Comparison of ENCODE assay signal across 9 mouse cellular contexts in the genomic region with DNA sequence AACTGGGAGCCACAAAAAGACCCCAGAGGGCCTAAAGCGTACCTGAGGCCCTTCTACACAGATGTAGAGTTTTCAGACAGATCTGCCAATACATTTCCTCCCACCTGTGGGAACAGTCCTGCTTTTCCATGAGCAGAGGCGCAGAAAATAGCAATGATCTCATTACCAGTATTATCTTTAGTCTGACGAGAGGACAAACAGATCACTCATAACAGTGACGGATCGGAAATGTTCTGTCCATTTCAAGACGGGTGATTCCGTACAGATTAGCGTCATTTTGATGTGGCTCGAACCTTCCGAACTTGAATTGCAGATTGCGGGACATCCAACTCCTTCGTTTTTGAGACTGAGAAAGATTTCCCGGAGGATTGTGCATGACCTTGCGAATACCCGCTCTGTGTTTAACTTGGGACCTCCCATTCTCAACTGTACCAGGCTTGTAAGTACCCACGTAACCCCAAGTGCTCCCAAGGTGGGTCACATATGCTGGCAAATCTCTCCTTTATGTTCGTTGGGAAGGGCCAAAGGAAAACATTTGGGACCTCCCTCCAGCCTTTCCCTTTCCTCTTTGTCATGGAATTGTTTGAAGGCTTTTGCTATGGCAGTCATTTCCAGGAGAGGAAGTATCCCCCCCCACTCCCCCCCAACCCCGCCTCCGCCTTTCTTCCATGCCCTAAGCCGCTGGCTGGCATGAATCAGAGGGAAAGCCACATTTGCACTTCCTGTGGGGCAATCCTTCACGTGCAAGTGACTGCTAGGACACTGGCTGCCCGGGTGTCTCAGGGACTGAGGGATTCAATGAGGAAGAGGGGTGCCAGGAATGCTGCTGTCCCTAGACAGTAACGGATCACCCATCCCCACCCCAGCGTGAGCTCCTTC. TPM values are rescaled to one million over a fixed set of nuclear protein-coding genes. Genes with fewer than 3 reads are reported as not detected.
DNase-seq lines count a peak whose midpoint lies in the region; ATAC-seq lines count a peak whose summit lies in the region.
"Had no signal": no experiment of that assay in that cellular context is flagged by ENCODE, and none has a peak within 500 bp of the region (broad histone marks: within the 10 kb centered on the region; RNA-seq: fewer than 3 reads in every experiment).

No protein-coding gene starts in this region.

- no peaks in the 10 kb centered on the region for H3K27me3 ChIP-seq in forebrain, embryonic 15.5 days
- H3K27me3 ChIP-seq in kidney, embryonic 14.5 days (ENCODE audit: control insufficient read depth, insufficient read depth, low read length): no peaks in the 10 kb centered on the region

- H3K4me2 ChIP-seq in forebrain, embryonic 15.5 days (replicated peaks): peak overlapping the region; percentile 41
- peak overlapping the region; percentile 37 for H3K4me2 ChIP-seq in kidney, embryonic 14.5 days (replicated peaks; ENCODE audit: low read depth, low read length)

- H3K9ac ChIP-seq in forebrain, embryonic 15.5 days (replicated peaks): 0 out of 2 replicates have a peak overlapping the region, but pooled peaks have one; percentile 2
- H3K9ac ChIP-seq in kidney, embryonic 14.5 days (ENCODE audit: low read depth, low read length): no peak overlapping the region; the same call in 1 of the 2 replicates

- peak; percentile 44; the same call in 1 of the 2 replicates for ATAC-seq in forebrain, embryonic 15.5 days (replicated peaks)
- ATAC-seq in kidney, embryonic 14.5 days (ENCODE audit: low FRiP score, low TSS enrichment): peak; percentile 45; the same call in 1 of the 2 replicates
- peak; percentile 72 for ATAC-seq in megakaryocyte progenitor cell, adult 5-6 weeks (replicated peaks; ENCODE audit: poor library complexity)

- H3K9me3 ChIP-seq in forebrain, embryonic 15.5 days: no peaks in the 10 kb centered on the region
- 0 out of 2 replicates have a peak, but pooled peaks cover 3% of the 10 kb centered on the region for H3K9me3 ChIP-seq in kidney, embryonic 14.5 days (ENCODE audit: control insufficient read depth, low read length)

- H3K4me3 ChIP-seq in forebrain, embryonic 15.5 days: peak overlapping the region; percentile 8
- 0 out of 2 replicates have a peak overlapping the region, but pooled peaks have one; percentile 9 for H3K4me3 ChIP-seq in kidney, embryonic 14.5 days (ENCODE audit: low read length)

- peaks cover 28% of the 10 kb centered on the region for H3K4me1 ChIP-seq in forebrain, embryonic 15.5 days
- peaks cover 10% of the 10 kb centered on the region for H3K4me1 ChIP-seq in kidney, embryonic 14.5 days (ENCODE audit: control insufficient read depth, insufficient read depth, low read length)

- WGBS in forebrain, embryonic 15.5 days: 47% methylated on average over 24 of the region's 24 CpGs
- WGBS in kidney, embryonic 14.5 days: 51% methylated on average over 24 of the region's 24 CpGs

- intact Hi-C loops in heart, postnatal 14 days (cut with DNase I): no loop called here

- peak; percentile 33 to 40 for DNase-seq in heart, adult 18-20 months
- DNase-seq in heart, postnatal 14 days: no peak
- no peak for DNase-seq in right cerebral cortex, postnatal 36 days (ENCODE audit: low spot score in 2 of 2)
- no peak for DNase-seq in cerebellum, postnatal 10 days
- DNase-seq in thymus, postnatal 25 days: no peak

- no peaks in the 10 kb centered on the region for H3K36me3 ChIP-seq in forebrain, embryonic 15.5 days
- no peaks in the 10 kb centered on the region for H3K36me3 ChIP-seq in kidney, embryonic 14.5 days (ENCODE audit: control insufficient read depth, insufficient read depth, low read length)
- H3K36me3 ChIP-seq: G1E had no signal

- peak overlapping the region; percentile 4; the same call in 1 of the 2 replicates for H3K27ac ChIP-seq in forebrain, embryonic 15.5 days (replicated peaks)
- H3K27ac ChIP-seq in kidney, embryonic 14.5 days (ENCODE audit: low read depth, low read length): peak overlapping the region; percentile 62; the same call in 1 of the 2 replicates

RNA-seq across cellular contexts. Expression of a gene that starts 2.1 kb away (rescaled TPM):
- total RNA-seq in heart, adult 18-20 months (2021): under 1 TPM; 0.44 to 0.65 TPM
- under 1 TPM in 1 of 2 experiments, not detected in 1; 0.86 TPM for total RNA-seq in heart, postnatal 14 days (2021)
- polyA plus RNA-seq in forebrain, embryonic 15.5 days (2015; fragmentation: Nextera tagmentation; extraction: Ambion mirVana): 0.22 and 0.31 TPM in 2 replicates
- 0.64 and 1.1 TPM in 2 replicates for polyA plus RNA-seq in kidney, embryonic 14.5 days (2014; fragmentation: Nextera tagmentation; extraction: Ambion mirVana)
- total RNA-seq in megakaryocyte progenitor cell, adult 5-6 weeks (2015): not detected in 2 replicates
- total RNA-seq in megakaryocyte progenitor cell, adult 5-6 weeks (2017): not detected in 2 replicates
- total RNA-seq: G1E had no signal
- polyA plus RNA-seq: G1E had no signal

RNA-seq across cellular contexts. Expression of a gene that starts 54.3 kb away (rescaled TPM):
- 10 to 100 TPM; 64.7 to 68.9 TPM for total RNA-seq in heart, adult 18-20 months (2021)
- total RNA-seq in heart, postnatal 14 days (2021): 10 to 100 TPM; 44.8 to 45.9 TPM
- 2.6 and 2.8 TPM in 2 replicates for polyA plus RNA-seq in forebrain, embryonic 15.5 days (2015; fragmentation: Nextera tagmentation; extraction: Ambion mirVana)
- polyA plus RNA-seq in kidney, embryonic 14.5 days (2014; fragmentation: Nextera tagmentation; extraction: Ambion mirVana): 9.2 and 36.9 TPM in 2 replicates
- 12.9 and 15.0 TPM in 2 replicates for total RNA-seq in megakaryocyte progenitor cell, adult 5-6 weeks (2015)
- 20.0 and 21.2 TPM in 2 replicates for total RNA-seq in megakaryocyte progenitor cell, adult 5-6 weeks (2017)

RNA-seq across cellular contexts. Expression of a gene that starts 54.3 kb away (rescaled TPM):
- total RNA-seq in heart, adult 18-20 months (2021): 1 to 10 TPM; 7.7 to 9.0 TPM
- 1 to 10 TPM; 6.3 to 7.8 TPM for total RNA-seq in heart, postnatal 14 days (2021)
- polyA plus RNA-seq in forebrain, embryonic 15.5 days (2015; fragmentation: Nextera tagmentation; extraction: Ambion mirVana): 83.1 and 86.7 TPM in 2 replicates
- polyA plus RNA-seq in kidney, embryonic 14.5 days (2014; fragmentation: Nextera tagmentation; extraction: Ambion mirVana): 29.8 and 34.2 TPM in 2 replicates
- 5.9 and 6.5 TPM in 2 replicates for total RNA-seq in megakaryocyte progenitor cell, adult 5-6 weeks (2015)
- total RNA-seq in megakaryocyte progenitor cell, adult 5-6 weeks (2017): 5.4 and 6.8 TPM in 2 replicates

RNA-seq across cellular contexts. Expression of a gene that starts 58.1 kb away (rescaled TPM):
- not detected for total RNA-seq in heart, adult 18-20 months (2021)
- not detected for total RNA-seq in heart, postnatal 14 days (2021)
- polyA plus RNA-seq in forebrain, embryonic 15.5 days (2015; fragmentation: Nextera tagmentation; extraction: Ambion mirVana): not detected in 2 replicates
- polyA plus RNA-seq in kidney, embryonic 14.5 days (2014; fragmentation: Nextera tagmentation; extraction: Ambion mirVana): 0.30 and 0.50 TPM in 2 replicates
- not detected in 2 replicates for total RNA-seq in megakaryocyte progenitor cell, adult 5-6 weeks (2015)
- total RNA-seq in megakaryocyte progenitor cell, adult 5-6 weeks (2017): not detected in 2 replicates
- total RNA-seq: G1E had no signal
- polyA plus RNA-seq: G1E had no signal

Comparison
In these comparisons a context has a peak if more than half of its experiments do, and no peak if none do; other contexts are left out.
1. DNase-seq: peak in heart, adult 18-20 months (2 of 2); none in heart, postnatal 14 days (0 of 2), right cerebral cortex, postnatal 36 days (0 of 2), cerebellum, postnatal 10 days (0 of 2) and thymus, postnatal 25 days (single experiment).
2. Peak in every context shown above with its lines, with median percentiles within 50 percentile points of each other: ATAC-seq.